Mouse (Mus musculus) frontal cortex, adult (tissue): ENCODE measurements at regions not wholly inside any gene's neighbourhood (a gene's known extent, or its start where the extent isn't known, plus 50 kb on each side); places are given as distances from the start of the nearest gene placed in this dataset.

Experiments
- ATAC-seq: cut with Nextera tagmentation; 2 replicates; pipeline ENCODE4 v1.9.2; 2017; ENCODE audit warnings: mild to moderate bottlenecking, moderate library complexity, mixed read lengths; ENCODE audit not compliant: low TSS enrichment

- no peak for ATAC-seq
These were observed 132.9 kb downstream of the Snx18 start for GRCm38 (mm10) chr13:113485511-113485910.

DNA sequence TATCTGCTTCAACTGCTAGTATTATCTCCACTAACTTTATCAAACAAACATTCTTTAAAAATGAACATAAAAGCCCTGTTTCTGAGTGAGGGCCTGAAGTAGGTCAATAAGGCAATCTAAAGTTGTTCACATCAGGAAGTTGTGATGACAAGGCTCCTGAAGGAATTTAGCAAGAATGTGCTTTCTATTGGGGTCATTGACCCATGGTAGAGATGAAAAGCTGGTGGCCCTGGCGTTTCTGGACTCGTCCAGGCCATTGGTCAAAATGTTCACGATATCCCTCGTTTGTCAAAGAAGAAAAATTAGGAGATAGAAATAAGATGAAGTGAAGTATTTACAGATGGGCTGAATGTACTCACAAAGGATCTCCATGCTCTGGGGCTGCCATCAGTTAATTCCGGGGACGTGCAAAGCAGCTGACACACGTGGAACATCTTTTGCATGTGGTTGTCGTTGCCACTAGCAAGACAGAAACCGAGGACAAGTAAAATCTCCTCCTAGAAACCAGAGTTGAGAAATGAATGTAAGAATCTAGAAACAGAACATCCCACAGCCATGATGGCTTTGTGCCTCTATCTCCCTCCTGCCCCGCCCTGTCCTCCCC, 134.1 kb downstream of the Snx18 start:
- no peak for ATAC-seq

DNA sequence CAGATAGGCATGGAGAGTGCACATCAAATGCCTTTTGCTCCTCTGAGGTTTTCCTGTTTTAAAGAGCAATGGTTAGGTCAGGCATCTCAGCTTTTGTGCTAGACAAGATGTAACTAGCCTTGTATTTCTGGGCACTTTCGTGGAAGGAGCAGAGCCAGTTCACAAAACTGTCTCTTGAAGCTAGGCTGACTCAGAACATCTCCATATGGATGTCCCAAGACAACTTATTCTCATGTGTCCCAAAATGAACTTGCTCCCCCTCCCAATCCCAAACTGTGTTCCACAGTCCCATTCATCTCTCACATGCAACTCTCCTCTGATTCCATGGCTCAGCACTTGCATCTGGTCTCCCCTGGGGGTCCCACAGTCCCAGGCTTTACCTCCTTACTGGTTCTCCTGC, 135.5 kb downstream of the Snx18 start:
- peak; percentile 90 for ATAC-seq

DNA sequence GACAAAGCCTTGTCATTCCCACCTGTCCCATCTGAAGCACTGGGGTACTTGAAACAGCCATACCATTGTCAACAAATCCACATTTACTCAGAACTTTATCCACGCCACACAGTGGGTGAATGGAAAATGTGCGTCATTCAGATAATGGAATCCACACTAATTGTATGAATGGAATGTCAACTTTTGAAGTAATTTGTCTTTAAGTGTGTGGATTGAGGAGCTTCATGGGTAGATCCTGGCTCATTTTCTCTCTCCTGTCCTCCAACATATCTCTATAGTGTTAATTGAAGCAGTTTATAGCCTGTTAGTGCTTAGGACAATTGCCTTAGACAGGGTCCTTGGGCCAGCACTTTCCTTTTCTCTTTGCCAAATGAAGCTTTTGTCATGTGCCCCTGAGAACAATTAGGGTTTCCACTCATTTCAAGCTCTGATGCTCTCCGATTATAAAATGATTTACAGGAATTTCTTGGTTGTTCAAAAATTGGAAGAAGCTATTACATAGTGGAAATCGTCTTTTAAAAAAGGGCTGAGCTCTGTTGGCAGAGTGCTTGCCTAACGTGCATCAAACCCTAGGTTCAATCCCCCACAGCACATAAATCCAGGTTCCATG, 140.4 kb downstream of the Snx18 start:
- no peak for ATAC-seq

DNA sequence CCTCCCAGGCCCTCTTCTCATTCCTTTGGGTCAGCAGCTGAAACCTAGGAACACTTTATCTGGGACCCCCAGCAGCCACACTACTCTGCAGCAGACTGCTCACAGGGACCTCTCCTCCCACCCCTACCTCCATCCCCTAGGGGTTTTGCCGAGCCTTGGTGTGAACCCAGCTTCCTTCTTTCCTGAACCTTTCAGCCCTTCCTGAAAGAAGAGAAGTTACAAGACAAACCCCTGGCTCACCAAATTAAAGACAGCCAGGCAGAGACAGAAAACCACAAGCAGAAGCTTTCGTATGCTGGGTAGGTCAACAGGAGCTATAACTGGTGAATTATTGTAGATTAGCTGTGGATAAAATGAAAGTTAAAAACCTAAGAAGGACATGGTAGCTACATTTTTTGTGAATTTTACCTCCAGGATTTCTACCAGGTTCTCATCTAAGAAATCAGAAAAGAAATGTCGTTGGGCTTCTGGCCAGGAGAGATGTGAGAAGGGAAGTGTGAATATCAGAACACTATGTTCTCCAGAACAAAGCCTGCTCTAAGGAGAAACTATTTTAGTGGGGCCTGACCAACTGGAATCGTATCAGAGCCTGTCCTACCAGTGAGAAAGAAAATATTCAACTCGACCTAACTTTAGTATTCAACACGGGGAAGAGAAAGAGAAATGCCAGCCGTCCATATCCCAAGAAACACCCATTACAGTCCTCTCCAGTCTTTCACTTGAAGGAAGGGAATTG, 147.4 kb downstream of the Snx18 start:
- ATAC-seq, result peak; percentile 86

DNA sequence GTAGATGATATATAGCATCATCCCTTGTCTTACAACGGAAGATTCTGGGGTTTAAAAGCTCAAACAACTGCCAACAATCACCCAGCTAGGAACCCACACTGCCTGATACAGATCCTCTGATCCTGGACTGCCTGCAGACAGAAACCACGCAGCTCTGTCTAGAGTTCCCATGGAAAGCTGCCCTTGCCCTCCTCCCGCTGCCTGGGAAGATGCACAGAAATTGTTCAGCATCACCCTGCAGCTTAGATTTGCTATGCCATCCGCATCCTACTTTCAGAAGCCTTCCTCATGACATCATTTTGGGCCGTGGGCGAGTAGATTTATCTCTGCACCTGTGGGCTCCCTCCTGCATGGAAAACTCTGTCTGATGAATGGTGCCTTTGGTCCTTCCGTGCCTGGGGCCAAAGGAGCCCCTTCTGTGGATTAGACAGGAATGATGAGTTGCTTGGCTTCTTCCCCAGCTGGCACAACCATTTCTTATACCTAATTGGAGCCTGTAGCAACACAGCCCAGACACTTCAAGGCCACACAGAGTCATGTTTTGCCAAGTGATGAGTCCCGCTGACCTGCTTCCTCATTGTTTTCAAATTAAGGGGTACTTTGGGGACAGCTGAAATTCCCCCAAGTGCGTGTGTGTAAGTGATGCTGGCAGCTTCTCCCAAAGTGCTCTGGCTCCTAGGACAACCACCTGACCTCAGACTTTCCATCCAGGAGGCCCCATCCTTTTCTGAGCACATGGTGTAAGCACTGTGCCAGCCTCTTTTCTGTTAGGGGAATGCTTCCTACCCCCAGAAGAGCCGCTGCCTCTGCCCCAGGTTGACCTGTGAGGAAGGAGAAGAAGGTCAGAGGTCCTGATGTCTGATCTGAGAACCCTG, 153.9 kb downstream of the Snx18 start:
- peak; percentile 85 for ATAC-seq

GRCm38 (mm10) chr13:113463420-113463819, 154.9 kb downstream of the Snx18 start:
- ATAC-seq, result no peak

- ATAC-seq, result no peak
These were observed 161.7 kb downstream of the BC067074 start for GRCm38 (mm10) chr13:113454490-113455295.

GRCm38 (mm10) chr13:113448378-113448777, 155.4 kb downstream of the BC067074 start:
- no peak for ATAC-seq

DNA sequence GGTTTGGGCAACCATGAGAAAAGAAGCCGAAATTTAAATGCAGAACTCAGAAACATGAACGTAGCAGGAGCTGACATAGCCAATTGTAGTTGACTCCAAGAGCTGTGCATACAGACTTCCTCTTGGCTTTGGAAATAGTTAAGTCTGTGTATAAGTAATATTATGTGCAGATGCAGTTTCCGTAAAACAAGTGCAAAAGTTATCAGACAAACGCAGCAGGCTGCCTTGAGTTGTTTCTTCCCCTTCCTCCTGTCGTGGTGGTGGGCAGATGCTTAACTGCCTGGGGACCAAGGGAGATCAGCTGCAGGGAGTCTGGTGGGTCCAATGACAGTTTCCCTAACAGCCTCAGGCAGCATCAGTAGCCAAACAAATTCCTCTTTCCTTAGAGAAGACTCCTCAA, 153.3 kb downstream of the BC067074 start:
- no peak for ATAC-seq

DNA sequence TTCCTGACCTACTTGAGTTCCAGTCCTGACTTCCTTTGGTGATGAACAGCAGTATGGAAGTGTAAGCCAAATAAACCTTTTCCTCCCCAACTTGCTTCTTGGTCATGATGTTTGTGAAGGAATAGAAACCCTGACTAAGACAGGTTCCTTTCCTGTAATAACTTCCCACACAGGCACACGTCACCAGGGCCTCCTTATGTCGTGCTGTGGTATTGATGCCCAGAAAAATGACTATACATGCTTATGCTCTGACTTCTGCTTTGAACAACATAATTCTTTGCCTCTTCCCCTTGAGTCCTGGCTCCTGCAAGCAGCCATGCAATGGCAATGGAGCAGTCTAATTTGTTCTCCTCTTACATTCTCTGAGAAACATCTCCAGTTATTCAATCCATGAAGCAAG, 151.5 kb downstream of the BC067074 start:
- peak; percentile 47; the same call in 1 of the 2 replicates for ATAC-seq

GRCm38 (mm10) chr13:113443078-113443477, 150.1 kb downstream of the BC067074 start:
- no peak for ATAC-seq

DNA sequence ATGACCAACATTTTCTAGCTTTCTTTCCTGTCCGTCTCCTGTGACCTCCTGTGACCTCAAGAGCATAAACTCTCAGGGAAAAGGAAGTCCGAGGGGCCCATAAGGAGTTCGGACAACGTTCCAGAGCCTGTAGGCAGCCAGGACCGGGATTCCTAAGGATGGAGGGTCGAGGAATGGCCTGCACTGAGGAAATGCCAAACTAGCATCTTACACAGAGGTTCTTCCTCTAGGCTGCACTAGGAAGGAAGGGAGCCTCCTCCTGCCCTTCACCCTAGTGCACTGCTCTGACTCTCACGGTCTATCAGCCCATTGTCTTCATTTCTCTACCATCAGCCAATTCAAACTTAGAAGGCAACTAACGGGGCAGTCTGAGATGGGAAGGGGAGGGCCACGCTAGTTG, 149.2 kb downstream of the BC067074 start:
- no peak for ATAC-seq

GRCm38 (mm10) chr13:113440137-113440536, 147.2 kb downstream of the BC067074 start:
- ATAC-seq, result peak; percentile 88

DNA sequence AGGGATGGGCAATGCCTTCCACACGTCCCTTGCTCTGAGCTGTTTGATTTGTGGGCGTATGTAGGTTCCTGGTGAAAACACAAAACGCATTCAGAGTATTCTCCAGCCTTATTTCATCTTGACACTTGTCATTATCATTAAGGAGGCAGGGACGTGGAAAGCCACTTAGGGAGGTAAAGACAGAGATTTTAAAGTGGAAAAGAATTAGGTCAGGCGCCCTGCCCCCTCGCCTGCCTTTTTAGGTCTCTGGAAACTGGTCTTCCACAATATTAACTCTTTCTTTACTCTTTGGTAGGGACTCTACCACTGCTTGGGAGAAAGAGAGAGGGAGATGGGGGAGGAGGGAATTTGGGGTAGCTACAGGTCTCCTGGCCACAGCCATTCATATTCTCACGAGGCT, 146.6 kb downstream of the BC067074 start:
- no peak for ATAC-seq

DNA sequence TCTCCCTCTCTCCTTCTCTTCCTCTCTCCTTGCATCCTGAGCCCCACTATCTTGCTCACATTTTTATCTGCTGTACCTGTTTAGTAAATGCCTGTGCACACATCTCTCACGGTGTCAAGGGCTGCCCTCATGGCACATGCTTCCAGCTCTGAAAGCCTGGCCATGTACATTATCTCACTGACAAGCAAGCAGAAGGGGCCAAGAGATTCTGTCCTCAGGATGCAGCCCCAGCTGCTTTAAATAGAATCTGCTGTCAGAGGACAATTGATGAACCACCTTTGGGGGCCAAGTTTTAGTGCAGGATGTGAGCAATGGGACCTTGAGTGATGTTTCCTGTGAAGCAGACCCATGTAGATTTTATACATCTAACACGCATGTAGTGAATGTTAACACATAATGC, 145.9 kb downstream of the BC067074 start:
- ATAC-seq, result no peak

GRCm38 (mm10) chr13:113436288-113436687, 143.3 kb downstream of the BC067074 start:
- no peak for ATAC-seq

- no peak for ATAC-seq
These were observed 142.2 kb downstream of the BC067074 start for GRCm38 (mm10) chr13:113435117-113435516.

DNA sequence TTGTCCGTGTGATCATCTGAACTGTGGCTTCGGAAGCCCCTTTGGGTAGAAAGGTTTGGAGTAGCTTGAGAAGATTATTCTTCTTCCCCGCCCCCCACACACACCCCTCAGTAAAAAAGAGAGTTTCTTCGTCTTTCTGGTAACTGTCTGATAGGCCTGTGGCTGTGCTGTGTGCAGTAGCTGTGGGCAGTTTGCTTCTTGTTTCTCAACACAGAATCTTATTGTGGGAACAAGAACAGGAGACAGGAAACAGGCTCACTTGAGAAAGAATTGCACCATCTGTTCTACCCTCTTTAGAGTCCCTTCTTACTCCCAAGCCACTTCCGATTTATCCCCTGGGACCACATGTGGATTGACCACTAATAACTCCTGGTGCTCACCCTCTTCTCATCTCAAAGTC, 140.5 kb downstream of the BC067074 start:
- ATAC-seq, result peak; percentile 23; the same call in 1 of the 2 replicates

DNA sequence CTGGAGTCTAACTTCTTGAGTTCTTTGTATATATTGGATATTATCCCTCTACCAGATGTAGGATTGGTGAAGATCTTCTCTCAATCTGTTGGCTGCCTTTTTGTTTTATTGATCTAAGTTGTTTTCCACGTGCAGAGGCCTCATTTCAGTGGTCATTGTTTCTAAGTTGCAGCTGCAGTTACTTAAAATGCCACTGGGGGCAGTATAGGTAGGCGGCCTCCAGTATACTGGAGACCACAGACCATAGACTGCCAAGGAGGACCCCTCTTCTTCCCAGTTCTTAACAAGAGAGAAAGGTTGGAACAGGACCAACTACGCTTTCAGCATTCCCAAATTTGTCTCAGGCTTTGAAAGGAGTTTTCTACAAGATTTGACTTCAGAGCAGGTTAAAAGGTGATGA, 136.7 kb downstream of the BC067074 start:
- ATAC-seq, result no peak
